9 mouse cellular contexts compared by ENCODE assay signal in the genomic region with DNA sequence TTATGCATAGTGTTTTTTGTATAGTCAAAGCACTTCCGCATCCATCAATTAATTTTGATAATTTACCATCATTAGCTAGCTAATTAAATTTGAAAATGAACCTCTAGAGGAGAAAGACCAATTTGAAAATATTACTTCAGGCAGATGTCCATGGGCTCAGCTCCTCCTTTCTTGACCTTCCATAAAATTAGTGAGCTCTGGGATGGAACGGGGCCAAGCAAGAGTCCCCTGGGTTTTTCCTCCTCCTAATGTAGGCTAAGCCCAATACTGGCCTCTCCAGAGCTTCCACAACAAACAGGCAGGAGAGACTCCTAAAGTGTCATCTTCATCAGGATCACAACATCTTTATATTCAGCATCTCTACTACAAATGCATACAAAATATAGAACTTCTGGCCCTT.
DNase-seq lines count a peak whose midpoint lies in the region; TF ChIP-seq lines count a peak whose summit lies in the region.
"Had no signal": no experiment of that assay in that cellular context is flagged by ENCODE, and none has a peak within 500 bp of the region (broad histone marks: within the 10 kb centered on the region; RNA-seq: fewer than 3 reads in every experiment).

No protein-coding gene starts in this region.

- TF ChIP-seq POLR2A in brain, embryonic 14.5 days (IDR thresholded peaks at IDR 0.05; ENCODE audit: borderline replicate concordance, extremely low read depth, insufficient read depth, insufficient read length, poor library complexity, severe bottlenecking), result no peak

- intact Hi-C loops in heart, postnatal 14 days (cut with DNase I), result no loop called here
- intact Hi-C loops in gastrocnemius, postnatal 14 days (cut with DNase I; ENCODE audit: low total_unique reads), result no loop called here

- no peak for TF ChIP-seq CTCF in brain, embryonic 14.5 days (IDR thresholded peaks at IDR 0.05; ENCODE audit: borderline replicate concordance, extremely low read depth, insufficient read depth, insufficient read length)

- DNase-seq in heart, postnatal 14 days, result peak; percentile 41 to 58
- DNase-seq in heart, adult 8-10 months (ENCODE audit: low spot score), result no peak
- peak; percentile 10 for DNase-seq in brain, embryonic 14.5 days (ENCODE audit: low read depth)
- DNase-seq in gastrocnemius, postnatal 14 days, result peak; percentile 55
- DNase-seq in kidney, postnatal 10 days, result peak; percentile 84
- no peak for DNase-seq in frontal cortex, adult 2 months (ENCODE audit: extremely low spot score in 1 of 2, low spot score in 1 of 2)
- DNase-seq in thymus, postnatal 10 days (ENCODE audit: low spot score in 2 of 2), result no peak
- DNase-seq: cerebellum, adult 18-20 months; thymus, postnatal 36 days had no signal

Comparison
In these comparisons a context has a peak if more than half of its experiments do, and no peak if none do; other contexts are left out.
1. DNase-seq: peak in heart, postnatal 14 days (2 of 2), brain, embryonic 14.5 days (single experiment), gastrocnemius, postnatal 14 days (single experiment) and kidney, postnatal 10 days (single experiment); none in heart, adult 8-10 months (single experiment), frontal cortex, adult 2 months (0 of 2) and thymus, postnatal 10 days (0 of 2).